Mouse (Mus musculus): ENCODE measurements around the gene Rab22a. TPM values are rescaled to one million over a fixed set of nuclear protein-coding genes. Genes with fewer than 3 reads are reported as not detected.

The Rab22a gene
- polyA plus RNA-seq, 1 experiment from 2014 or later = 33.5 TPM

GRCm38 (mm10) chr2:173742090-173742489, 82.5 kb downstream of the Rab22a start:
- Histone ChIP-seq H3K27me3 (ENCODE audit: control insufficient read depth, insufficient read depth, low read depth, low read length) (no peaks in the 10 kb centered on the region), H3K36me3 (ENCODE audit: control insufficient read depth, insufficient read depth, low read length) (no peaks in the 10 kb centered on the region), H3K9me3 (replicated peaks; ENCODE audit: control insufficient read depth, low read length, poor library complexity, severe bottlenecking) (no peaks in the 10 kb centered on the region), H3K4me1 (ENCODE audit: control insufficient read depth, insufficient read depth, low read length) (peaks cover 20% of the 10 kb centered on the region), H3K4me3 (ENCODE audit: low read depth, low read length) (no peak overlapping the region), H3K9ac (ENCODE audit: low read depth, low read length) (no peak overlapping the region), H3K4me2 (ENCODE audit: low read length) (no peak overlapping the region), H3K27ac (ENCODE audit: low read length) (no peak overlapping the region)
- 81% methylated on average over 13 of the region's 13 CpGs for WGBS
- no peak for ATAC-seq

DNA sequence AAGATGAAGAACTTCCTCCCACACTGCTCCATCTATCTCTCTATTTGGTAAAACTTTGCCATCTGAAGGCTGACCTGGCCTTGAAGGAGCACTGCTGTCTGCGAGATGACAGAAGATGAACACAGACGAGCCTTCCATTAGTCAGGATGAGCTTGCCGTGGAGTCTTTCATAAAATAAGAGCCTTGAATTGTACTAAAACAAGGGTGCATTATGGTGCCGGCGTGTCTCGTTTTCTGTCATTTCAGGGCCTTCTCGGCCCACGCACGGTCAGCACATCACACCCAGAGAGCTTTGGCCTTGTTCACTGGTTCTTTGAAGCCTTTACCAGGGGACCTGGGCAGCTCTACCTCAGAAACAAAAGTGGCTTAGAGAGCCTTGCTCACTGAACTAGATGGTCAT, 83.2 kb downstream of the Rab22a start:
- no peaks in the 10 kb centered on the region for H3K36me3 ChIP-seq (ENCODE audit: control insufficient read depth, insufficient read depth, low read length)
- H3K9ac ChIP-seq (ENCODE audit: low read depth, low read length) = no peak overlapping the region
- no peak overlapping the region for H3K27ac ChIP-seq (ENCODE audit: low read length)
- no peaks in the 10 kb centered on the region for H3K9me3 ChIP-seq (replicated peaks; ENCODE audit: control insufficient read depth, low read length, poor library complexity, severe bottlenecking)
- H3K4me1 ChIP-seq (ENCODE audit: control insufficient read depth, insufficient read depth, low read length) = peaks cover 20% of the 10 kb centered on the region
- H3K27me3 ChIP-seq (ENCODE audit: control insufficient read depth, insufficient read depth, low read depth, low read length) = no peaks in the 10 kb centered on the region
- WGBS = 86% methylated on average over 9 of the region's 9 CpGs
- no peak overlapping the region for H3K4me2 ChIP-seq (ENCODE audit: low read length)
- no peak for ATAC-seq
- no peak overlapping the region for H3K4me3 ChIP-seq (ENCODE audit: low read depth, low read length)

GRCm38 (mm10) chr2:173744070-173744815, 84.7 kb downstream of the Rab22a start:
- H3K9ac ChIP-seq (ENCODE audit: low read depth, low read length) = no peak overlapping the region
- H3K36me3 ChIP-seq (ENCODE audit: control insufficient read depth, insufficient read depth, low read length) = no peaks in the 10 kb centered on the region
- 93% methylated on average over 7 of the region's 7 CpGs for WGBS
- H3K27ac ChIP-seq (ENCODE audit: low read length) = no peak overlapping the region
- no peak overlapping the region for H3K4me3 ChIP-seq (ENCODE audit: low read depth, low read length)
- ATAC-seq = no peak
- peaks cover 7% of the 10 kb centered on the region; the same call in 1 of the 2 replicates for H3K4me1 ChIP-seq (ENCODE audit: control insufficient read depth, insufficient read depth, low read length)
- H3K9me3 ChIP-seq (replicated peaks; ENCODE audit: control insufficient read depth, low read length, poor library complexity, severe bottlenecking) = no peaks in the 10 kb centered on the region
- H3K4me2 ChIP-seq (ENCODE audit: low read length) = no peak overlapping the region
- H3K27me3 ChIP-seq (ENCODE audit: control insufficient read depth, insufficient read depth, low read depth, low read length) = no peaks in the 10 kb centered on the region

DNA sequence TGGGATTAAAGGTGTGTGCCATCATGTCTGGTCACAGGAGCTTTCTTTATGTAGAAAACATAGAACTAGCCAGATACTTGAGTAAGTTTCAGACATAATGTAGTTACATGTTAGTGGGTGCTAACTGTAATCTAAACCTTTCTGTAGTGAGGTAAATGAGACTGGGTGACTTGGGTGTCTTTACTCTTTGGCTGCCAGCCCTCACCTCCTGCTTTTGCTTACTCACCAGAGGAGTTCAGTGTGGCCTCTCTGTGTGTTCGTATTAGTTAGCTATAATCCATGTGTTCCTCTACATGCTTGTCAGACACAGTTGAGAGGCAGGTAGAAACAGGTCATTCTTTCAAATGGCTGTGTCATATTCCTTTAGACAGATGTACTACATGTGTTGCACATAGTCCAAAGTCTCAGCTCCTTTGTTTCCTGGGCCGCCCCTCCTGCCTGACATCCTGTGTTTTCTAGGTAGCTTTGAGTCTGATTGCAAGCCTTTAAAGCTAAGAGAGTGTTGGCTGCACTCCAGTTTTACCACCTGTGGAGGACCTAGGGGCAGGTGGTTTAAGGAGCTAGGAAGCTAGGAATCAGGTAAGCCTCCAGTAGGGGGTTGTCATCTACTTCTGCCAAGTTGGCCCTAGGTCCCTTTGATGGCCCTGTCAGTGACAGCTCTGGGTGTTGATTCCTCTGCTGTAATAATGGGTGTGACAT, 89.5 kb downstream of the Rab22a start:
- H3K4me3 ChIP-seq (ENCODE audit: low read depth, low read length) = no peak overlapping the region
- no peak for ATAC-seq
- WGBS = 85% methylated on average over 2 of the region's 2 CpGs
- no peak overlapping the region for H3K27ac ChIP-seq (ENCODE audit: low read length)
- H3K9me3 ChIP-seq (replicated peaks; ENCODE audit: control insufficient read depth, low read length, poor library complexity, severe bottlenecking) = no peaks in the 10 kb centered on the region
- no peaks in the 10 kb centered on the region; the same call in 1 of the 2 replicates for H3K4me1 ChIP-seq (ENCODE audit: control insufficient read depth, insufficient read depth, low read length)
- H3K4me2 ChIP-seq (ENCODE audit: low read length) = no peak overlapping the region
- no peaks in the 10 kb centered on the region for H3K27me3 ChIP-seq (ENCODE audit: control insufficient read depth, insufficient read depth, low read depth, low read length)
- H3K36me3 ChIP-seq (ENCODE audit: control insufficient read depth, insufficient read depth, low read length) = no peaks in the 10 kb centered on the region
- H3K9ac ChIP-seq (ENCODE audit: low read depth, low read length) = no peak overlapping the region

DNA sequence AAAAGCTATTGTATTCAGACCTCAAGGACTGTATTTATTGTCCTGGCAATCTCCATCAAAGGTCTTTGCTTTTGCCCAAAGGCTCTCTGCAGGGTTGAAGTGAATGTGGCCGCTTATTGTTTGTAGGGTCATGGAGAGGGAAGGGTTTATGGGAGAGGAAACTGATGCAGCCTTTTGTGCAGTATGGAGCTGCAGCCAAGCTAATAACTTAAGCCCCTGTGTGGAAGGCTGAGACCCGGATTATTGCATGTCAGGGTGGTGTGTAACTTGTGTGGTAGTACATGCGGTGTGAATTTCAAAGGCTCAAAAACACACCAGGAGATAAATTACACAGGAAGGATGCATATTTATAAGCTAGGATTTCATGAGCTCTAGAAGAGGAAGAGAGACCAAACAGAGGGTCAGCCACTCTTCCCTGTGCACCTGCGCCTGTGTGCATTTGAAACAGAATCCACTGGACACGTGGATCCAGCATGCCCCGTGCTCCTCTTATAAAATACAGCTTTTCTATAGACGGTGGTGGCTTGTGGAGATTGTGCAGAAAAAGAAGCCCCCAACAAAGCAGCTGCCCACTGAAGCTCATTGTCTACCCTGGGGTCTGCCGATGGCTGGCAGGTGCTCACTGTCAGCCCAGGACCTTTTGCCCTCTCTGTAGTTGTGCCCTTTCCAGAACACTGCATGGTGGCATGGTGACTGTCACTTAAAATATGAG, 96.0 kb downstream of the Rab22a start:
- WGBS = 13% methylated on average over 8 of the region's 8 CpGs
- ATAC-seq = peak; percentile 56; the same call in 1 of the 2 replicates
- peaks cover 16% of the 10 kb centered on the region; the same call in 1 of the 2 replicates for H3K4me1 ChIP-seq (ENCODE audit: control insufficient read depth, insufficient read depth, low read length)
- no peaks in the 10 kb centered on the region for H3K9me3 ChIP-seq (replicated peaks; ENCODE audit: control insufficient read depth, low read length, poor library complexity, severe bottlenecking)
- no peak overlapping the region for H3K4me2 ChIP-seq (ENCODE audit: low read length)
- no peaks in the 10 kb centered on the region for H3K36me3 ChIP-seq (ENCODE audit: control insufficient read depth, insufficient read depth, low read length)
- H3K27me3 ChIP-seq (ENCODE audit: control insufficient read depth, insufficient read depth, low read depth, low read length) = no peaks in the 10 kb centered on the region
- H3K9ac ChIP-seq (ENCODE audit: low read depth, low read length) = no peak overlapping the region
- H3K4me3 ChIP-seq (ENCODE audit: low read depth, low read length) = no peak overlapping the region
- H3K27ac ChIP-seq (ENCODE audit: low read length) = peak overlapping the region; percentile 33; the same call in 1 of the 2 replicates

Small RNA genes within 50 kb of the gene (microRNA-seq; reads per million reads assigned to microRNA genes)
- not detected for gene Mir6340

Other genes with a start within 250 kb of the Rab22a start
- not detected in 2 replicates for gene 1700021F07Rik, start 137.2 kb upstream of the Rab22a start, polyA plus RNA-seq (2015; fragmentation: Nextera tagmentation; extraction: Ambion mirVana)
- not detected in 2 replicates for gene Ankrd60, start 81.4 kb upstream of the Rab22a start, polyA plus RNA-seq (2015; fragmentation: Nextera tagmentation; extraction: Ambion mirVana)
- not detected in 2 replicates for gene 1700010B08Rik, start 59.7 kb downstream of the Rab22a start, polyA plus RNA-seq (2015; fragmentation: Nextera tagmentation; extraction: Ambion mirVana)
- gene Vapb, start 77.8 kb downstream of the Rab22a start, polyA plus RNA-seq (2015; fragmentation: Nextera tagmentation; extraction: Ambion mirVana) = 14.4 and 15.9 TPM in 2 replicates

Measured in midbrain, embryonic 16.5 days (tissue).